Mouse (Mus musculus) left cerebral cortex, adult 2 months (tissue): ENCODE results near the gene Sun1. TPM values are rescaled to one million over a fixed set of nuclear protein-coding genes. Genes with fewer than 3 reads are reported as not detected.

Source experiments
- DNase-seq, 2 experiments: peaks; one replicate each; pipeline ENCODE4 v3.0.0; 2021 to 2022; ENCODE audit warnings: low spot score in 2 of 2, mixed read lengths in 1 of 2; ENCODE audit errors: extremely low spot score in 1 of 2
- H3K27ac ChIP-seq: fragments of 200-600 bp; 2 replicates; pipeline ENCODE4 v1.8.1; 2022
- H3K4me3 ChIP-seq: fragments of 200-600 bp; 2 replicates; pipeline ENCODE4 v1.8.1; 2022
- CTCF ChIP-seq: fragments of 200-600 bp; IDR thresholded peaks from 2 replicates; pipeline ENCODE4 v1.8.1; 2022; ENCODE audit warnings: antibody characterized with exemption, mild to moderate bottlenecking, moderate library complexity
- intact Hi-C: fragments of 180-260 bp; cut with DNase I; formaldehyde crosslinking; loops from one replicate; pipeline ENCODE4 v1.15.1; 2025
- total RNA-seq, 2 experiments: library from RNA; stranded (reverse); gene quantifications; 2 replicates each; pipeline ENCODE4 v1.2.3; 2021

Gene Sun1
- total RNA-seq, 2 experiments from 2014 or later: 135 to 147 TPM

- DNase-seq: no peak
- intact Hi-C loops: no loop called here
- peak; percentile 27 for TF ChIP-seq CTCF
- Histone ChIP-seq H3K27ac (no peak overlapping the region), H3K4me3 (no peak overlapping the region)
Measured at GRCm38 (mm10) chr5:139208871-139209684, 8.6 kb downstream of the Sun1 start.

GRCm38 (mm10) chr5:139209685-139210026, 9.2 kb downstream of the Sun1 start:
- intact Hi-C loops: no loop called here
- DNase-seq: no peak
- Histone ChIP-seq H3K27ac (no peak overlapping the region), H3K4me3 (no peak overlapping the region)
- no peak for TF ChIP-seq CTCF

- no peak for TF ChIP-seq CTCF
- H3K27ac ChIP-seq: no peak overlapping the region
- intact Hi-C loops: no loop called here
- H3K4me3 ChIP-seq: no peak overlapping the region
- DNase-seq: no peak
Measured at GRCm38 (mm10) chr5:139211737-139212385, 11.4 kb downstream of the Sun1 start.

DNA sequence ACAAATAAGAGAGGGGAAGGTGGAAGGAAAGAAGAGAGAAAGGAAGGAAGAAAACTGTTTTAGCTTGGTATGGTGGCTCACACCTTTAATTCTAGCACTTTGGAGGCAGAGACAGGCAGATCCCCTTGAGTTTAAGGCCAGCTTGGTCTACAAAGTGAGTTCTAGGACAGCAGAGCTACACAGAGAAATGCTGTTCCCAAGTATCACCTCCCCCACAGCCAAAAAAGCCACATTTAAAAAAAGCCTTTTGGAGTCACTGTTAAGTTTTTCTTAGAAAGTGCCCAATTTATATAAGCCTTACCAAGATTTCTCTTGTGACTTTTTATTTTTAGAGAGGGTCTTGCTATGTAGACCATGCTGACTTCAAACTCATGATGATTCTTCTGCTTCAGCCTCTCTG, 13.9 kb downstream of the Sun1 start:
- Histone ChIP-seq H3K27ac (peak overlapping the region; percentile 74), H3K4me3 (no peak overlapping the region)
- DNase-seq: no peak
- no peak for TF ChIP-seq CTCF
- intact Hi-C loops: no loop called here

DNA sequence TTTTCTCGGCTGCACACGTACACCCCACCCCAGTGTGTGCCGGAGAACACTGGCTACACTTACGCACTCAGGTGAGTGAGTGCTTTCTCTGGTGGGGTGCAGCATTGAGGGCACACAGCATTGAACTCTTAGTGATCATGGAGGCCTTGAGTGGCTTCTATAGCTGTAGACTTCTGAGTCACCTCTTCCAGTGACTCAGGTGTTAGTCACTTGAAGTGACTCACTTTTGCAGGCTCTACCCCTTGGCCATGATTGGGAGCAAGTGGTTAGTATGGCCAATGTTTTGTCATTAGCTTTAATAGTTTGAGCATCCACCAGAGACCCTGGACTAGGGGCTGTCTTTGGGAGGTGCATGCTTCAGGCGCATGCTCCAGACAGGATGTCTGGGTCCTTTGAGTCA, 14.7 kb downstream of the Sun1 start:
- no peak for DNase-seq
- no peak for TF ChIP-seq CTCF
- H3K27ac ChIP-seq: peak overlapping the region; percentile 74
- intact Hi-C loops: no loop called here
- H3K4me3 ChIP-seq: no peak overlapping the region

DNA sequence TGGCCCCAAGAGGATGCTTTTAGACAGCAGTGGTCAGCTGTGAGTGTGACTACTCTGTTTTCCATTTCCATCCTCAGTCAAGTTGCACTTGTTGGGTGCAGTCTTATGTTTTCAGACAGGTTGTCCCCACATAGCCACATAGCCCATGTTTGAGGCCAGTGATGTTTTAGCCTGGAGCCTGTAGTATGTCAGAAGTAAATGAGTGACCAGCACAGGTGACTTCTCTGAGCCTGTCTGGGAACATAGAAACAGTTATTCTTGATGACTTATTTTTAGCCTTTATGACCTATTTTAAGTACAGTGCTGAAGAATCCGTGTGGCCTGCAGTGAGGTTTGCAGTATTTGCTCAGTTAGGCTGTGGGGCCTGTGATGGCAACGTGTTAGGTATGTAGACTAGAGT, 15.7 kb downstream of the Sun1 start:
- no peak for DNase-seq
- TF ChIP-seq CTCF: no peak
- intact Hi-C loops: no loop called here
- Histone ChIP-seq H3K27ac (peak overlapping the region; percentile 40), H3K4me3 (no peak overlapping the region)

DNA sequence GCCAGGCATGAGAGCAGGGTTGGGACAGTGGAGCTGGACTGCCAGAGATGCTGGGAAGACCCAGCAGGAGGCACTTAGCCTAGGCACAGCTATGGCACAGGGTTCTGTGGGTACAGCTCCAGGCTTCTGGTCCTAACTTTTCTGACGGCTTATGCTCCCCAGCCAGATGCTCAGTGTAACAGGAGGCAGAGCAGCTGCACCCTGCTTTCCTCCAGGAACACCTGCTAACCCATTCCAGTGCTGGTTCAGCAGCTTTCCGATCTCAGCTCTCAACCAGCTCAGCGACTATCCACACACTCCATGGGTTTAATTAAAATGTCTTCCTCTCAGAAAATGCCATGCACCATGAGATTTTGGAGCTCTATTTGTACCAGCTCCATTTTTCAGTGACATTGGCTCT, 16.3 kb downstream of the Sun1 start:
- DNase-seq: no peak
- Histone ChIP-seq H3K4me3 (no peak overlapping the region), H3K27ac (peak overlapping the region; percentile 40; the same call in 1 of the 2 replicates)
- no peak for TF ChIP-seq CTCF
- intact Hi-C loops: no loop called here

GRCm38 (mm10) chr5:139220006-139220515, 19.6 kb downstream of the Sun1 start:
- H3K4me3 ChIP-seq: no peak overlapping the region
- TF ChIP-seq CTCF: no peak
- H3K27ac ChIP-seq: peak overlapping the region; percentile 38; the same call in 1 of the 2 replicates
- DNase-seq: no peak
- intact Hi-C loops: no loop called here

- H3K27ac ChIP-seq: peak overlapping the region; percentile 38; the same call in 1 of the 2 replicates
- DNase-seq: no peak
- intact Hi-C loops: no loop called here
- no peak overlapping the region for H3K4me3 ChIP-seq
- no peak for TF ChIP-seq CTCF
Measured at GRCm38 (mm10) chr5:139220610-139221009, 20.2 kb downstream of the Sun1 start.

DNA sequence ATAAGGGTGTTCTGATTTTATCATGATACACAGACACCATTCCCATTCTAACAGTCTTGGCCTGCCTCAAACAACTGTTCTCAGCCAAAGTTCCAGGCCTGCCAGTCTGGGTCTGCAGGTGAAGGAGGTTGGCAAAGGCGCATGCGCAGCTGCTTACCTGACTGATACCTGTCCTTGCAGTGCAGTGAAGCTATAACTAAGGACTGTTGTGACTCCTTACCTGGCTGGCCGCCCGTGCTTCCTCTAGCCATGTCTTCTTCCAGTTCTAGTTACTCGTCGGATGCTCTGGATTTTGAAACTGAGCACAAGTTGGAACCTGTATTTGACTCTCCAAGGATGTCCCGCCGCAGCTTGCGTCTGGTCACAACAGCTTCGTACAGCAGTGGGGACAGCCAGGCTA, 22.9 kb downstream of the Sun1 start:
- H3K4me3 ChIP-seq: no peak overlapping the region
- no peak for DNase-seq
- TF ChIP-seq CTCF: no peak
- intact Hi-C loops: no loop called here
- no peak overlapping the region for H3K27ac ChIP-seq

DNA sequence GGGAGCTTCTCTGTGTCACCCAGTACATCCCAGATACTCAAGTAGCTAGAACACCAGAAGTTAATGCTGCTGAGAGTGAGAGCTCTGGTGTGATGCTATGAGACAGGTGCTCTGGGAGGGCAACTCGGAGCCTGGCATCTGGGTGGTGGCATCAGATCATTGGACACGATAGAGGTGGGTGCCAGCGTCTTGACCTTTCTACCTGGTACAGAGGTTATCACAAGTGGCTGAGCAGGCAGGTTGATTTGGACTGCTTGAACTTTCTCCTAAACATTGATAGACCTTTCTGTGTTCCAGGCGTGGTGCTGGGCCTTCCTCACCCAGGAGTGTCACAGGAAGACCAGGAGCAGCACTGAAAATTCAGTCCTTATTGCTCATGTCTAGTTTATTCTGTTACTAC, 26.8 kb downstream of the Sun1 start:
- no peak overlapping the region for H3K4me3 ChIP-seq
- TF ChIP-seq CTCF: no peak
- intact Hi-C loops: no loop called here
- no peak for DNase-seq
- H3K27ac ChIP-seq: no peak overlapping the region

GRCm38 (mm10) chr5:139227645-139228044, 27.2 kb downstream of the Sun1 start:
- TF ChIP-seq CTCF: no peak
- intact Hi-C loops: no loop called here
- Histone ChIP-seq H3K4me3 (no peak overlapping the region), H3K27ac (no peak overlapping the region)
- no peak for DNase-seq

DNA sequence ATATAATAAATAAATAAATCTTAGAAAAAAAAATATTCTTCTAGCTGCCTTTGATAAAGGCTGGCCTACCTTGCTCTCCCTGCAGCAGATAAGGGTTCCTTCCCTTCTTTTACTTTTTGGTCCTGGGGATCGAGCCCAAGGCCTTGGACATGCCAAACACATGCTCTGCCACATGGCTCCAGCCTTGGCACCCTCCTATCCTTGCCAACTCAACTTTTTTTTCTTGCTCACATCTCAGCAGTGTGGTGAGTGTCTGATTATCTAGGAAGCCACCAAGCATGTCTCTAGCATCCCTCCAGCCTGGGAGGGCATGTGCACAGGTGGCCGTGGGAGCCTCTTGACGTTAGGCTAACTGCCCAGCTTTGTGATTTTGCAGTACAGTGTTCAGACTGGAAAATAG, 27.9 kb downstream of the Sun1 start:
- intact Hi-C loops: no loop called here
- H3K27ac ChIP-seq: no peak overlapping the region
- TF ChIP-seq CTCF: no peak
- no peak for DNase-seq
- H3K4me3 ChIP-seq: no peak overlapping the region
